Mouse (Mus musculus) spleen, postnatal 36 days (tissue): ENCODE measurements around the gene Adgrl2.

ENCODE experiments used
- DNase-seq, 2 experiments: peaks; one replicate each; pipeline ENCODE4 v3.0.0; 2022; ENCODE audit warnings: low spot score in 2 of 2, mixed read lengths in 1 of 2

The Adgrl2 gene

GRCm38 (mm10) chr3:148828519-148828918 lies 161.8 kb downstream of the Adgrl2 start:
- DNase-seq, result no peak

GRCm38 (mm10) chr3:148823551-148823950 lies 166.8 kb downstream of the Adgrl2 start:
- no peak for DNase-seq

DNA sequence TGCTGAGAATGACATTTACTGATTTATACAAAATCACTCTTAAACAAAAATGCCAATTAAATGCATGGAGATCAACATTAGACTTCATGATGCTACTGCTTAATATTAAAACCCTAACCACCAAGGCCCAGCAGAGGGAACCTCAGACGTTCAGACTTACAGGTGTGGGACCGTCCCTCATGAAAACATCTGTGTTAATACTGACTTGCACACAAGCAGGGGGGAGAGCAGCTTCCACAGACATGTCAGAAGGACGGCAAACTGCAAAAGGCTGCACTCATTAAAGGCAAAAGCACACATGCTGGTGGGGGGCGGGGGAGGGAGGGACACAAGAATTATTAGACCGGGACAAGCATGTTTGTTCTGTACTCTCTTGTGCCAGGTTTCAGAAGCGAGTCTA lies 168.7 kb downstream of the Adgrl2 start:
- no peak for DNase-seq

DNA sequence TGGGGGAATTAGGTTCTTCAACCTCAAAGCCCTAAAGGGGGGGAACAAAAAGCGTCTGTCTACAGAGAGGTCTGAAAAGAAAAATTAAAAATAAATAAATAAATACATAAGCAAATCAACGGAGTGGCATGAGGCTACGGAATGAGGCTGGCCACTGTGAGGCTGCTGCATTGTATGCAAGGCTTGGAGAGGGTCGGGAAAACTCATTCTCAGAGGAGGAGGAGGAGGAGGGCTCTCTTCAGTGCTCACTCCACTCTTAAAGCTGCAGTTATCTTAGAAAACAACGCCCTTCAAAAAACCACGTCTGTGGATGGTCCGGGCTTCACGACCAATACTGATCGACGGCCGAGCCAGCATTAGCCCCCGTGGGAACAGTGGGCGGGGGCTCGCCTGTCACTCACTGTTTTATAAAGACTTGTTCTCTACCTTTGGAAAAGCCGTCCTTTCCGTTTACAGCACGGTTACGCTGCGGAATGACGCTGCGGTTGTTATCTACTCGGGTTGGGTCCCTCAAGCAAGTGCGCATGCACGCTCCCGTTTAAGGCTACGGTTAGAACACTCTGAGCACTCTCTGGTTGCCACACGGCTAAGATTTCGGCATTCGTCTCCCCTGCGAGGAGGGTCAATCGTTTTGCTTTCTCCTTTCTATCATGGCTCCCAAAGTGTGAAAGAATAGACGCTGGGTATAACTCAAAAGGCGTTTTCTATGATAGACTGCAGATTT lies 170.9 kb downstream of the Adgrl2 start:
- no peak for DNase-seq

- no peak for DNase-seq
Observed at GRCm38 (mm10) chr3:148818414-148819105, 171.8 kb downstream of the Adgrl2 start.

DNA sequence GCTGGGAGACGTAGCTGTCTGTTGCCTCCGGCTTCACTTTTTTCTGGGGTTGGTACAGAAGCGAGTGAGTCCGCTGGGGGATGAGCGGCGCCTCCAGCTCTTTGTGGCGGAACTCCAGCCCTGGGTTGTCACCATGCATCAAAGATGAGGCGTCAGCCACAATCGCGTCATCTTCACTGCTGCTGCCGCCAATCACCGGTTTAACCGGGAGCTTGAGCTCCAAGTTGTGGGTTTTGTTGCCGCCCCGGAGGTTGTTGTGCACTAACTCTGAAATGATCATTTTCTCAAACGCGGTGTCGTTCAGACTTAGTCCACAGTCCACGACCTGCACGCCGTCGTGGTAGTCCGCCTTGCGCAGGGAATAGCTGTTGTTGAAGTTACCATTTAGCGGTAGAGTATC lies 172.9 kb downstream of the Adgrl2 start:
- DNase-seq, result no peak

DNA sequence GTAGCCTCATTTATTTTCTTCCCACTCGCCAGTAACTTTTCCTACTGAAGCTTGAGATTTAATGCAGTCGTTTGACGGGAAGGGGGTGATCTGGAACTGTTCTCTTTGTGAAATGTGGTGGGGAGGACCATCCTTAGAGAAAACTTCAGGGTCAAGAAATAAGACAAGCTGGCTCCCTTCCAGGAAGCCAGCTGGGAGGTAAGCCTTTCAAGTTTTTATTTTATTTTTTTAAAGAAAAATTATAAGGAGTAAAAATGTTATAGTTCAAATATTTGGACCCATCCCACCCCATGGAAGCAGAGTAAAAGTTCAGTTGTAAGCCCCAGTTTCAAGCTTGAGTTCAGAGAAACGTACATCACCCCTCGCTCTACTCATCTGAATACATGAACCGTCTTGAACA lies 177.2 kb downstream of the Adgrl2 start:
- DNase-seq, result no peak

DNA sequence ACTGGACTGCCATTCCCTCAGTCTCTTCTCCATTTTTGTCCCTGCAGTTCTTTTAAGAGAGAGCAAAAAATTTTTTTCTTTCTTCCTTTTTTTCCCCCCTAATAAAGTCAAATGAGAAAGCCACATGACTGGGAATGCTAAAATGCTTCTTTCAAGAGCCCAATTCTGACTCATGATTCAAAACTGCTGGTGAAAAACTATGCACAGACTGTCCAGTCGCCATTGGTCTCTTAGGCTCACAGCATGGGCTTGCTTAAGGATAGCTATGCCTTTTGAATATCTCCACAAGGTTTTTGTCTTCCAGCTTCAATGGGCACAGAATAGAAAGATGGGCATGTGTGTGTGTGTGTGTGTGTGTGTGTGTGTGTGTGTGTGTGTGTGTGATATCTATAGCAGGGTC lies 178.3 kb downstream of the Adgrl2 start:
- DNase-seq, result no peak

DNA sequence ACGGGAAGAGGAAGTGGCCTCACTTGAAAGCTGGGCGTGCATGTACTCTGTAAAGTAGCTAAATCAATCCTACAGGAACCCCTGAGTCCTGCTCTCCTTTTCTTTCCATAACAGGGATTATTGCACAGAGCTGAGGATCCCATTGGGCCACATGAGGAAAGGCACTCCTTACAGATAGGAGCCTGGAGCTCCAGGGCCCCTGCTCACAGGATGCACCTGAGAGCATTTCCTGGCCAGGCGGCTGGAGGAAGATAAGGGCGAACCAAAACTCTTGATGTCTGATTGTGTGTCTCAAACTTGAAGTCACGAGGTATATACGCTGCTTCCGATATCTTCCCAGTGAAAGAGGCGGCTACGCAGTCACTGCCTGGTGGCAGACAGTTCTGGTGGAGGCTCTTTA lies 183.4 kb downstream of the Adgrl2 start:
- DNase-seq, result no peak

DNA sequence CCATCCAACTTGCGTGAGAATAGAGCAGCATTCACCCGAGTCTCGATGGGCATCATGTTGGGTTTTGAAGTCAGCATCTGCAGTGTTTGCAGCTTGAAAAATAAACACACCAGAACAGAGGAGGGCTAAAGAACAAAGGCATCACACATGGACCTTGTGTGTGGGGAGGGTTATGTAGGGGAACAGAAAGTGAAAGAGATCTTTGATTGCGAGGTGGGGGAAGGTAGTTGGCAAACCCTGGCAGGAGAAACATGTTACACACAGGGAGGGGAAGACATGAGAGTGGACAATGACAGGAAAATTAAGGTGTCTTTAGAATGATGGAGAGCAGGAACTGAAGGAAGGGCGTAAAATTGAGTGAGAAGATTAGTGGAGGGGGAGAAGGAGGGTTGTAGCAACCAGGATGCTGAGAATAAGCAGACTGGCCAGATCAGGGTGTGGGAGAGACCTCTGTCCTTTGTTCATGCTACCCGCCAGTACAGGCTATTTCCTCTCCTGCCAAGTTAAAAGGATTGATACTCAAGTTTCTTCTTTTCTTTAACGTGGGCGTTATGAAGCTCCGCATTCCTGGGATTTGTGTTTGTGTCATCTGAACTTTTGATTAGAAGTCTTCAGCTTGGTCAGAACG lies 197.0 kb downstream of the Adgrl2 start:
- no peak for DNase-seq

DNA sequence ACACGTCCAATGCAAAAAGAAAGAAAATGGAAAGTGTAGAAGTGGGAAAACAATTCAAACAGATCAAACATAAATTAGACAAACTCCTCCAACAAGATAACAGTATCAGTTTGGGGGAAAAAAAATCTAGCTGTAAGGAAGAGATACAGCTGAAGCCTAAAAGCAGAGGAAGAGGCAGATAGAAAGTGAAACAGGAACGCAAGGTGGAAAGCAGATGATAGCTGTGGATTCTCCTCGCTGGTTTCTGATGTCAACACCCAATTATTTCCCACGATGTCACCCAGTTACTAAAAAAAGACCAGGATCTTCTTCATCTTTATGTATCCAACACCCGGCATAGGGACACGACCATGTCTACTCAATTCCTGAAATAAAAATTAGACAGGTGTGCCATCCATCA lies 220.0 kb downstream of the Adgrl2 start:
- no peak for DNase-seq
